Mouse (Mus musculus) embryo, embryonic 9.5 days (tissue): Measurements from ENCODE around the gene Samm50.
"Not testable (repeated sequence)": the region's sequence is repeated elsewhere in the genome, so short reads cannot be mapped to it uniquely, and the experiment has no call there.

Experiments used
- DNase-seq: peaks from one replicate; pipeline ENCODE4 v3.0.0-alpha.2; 2017; ENCODE audit errors: extremely low spot score

The Samm50 gene

DNA sequence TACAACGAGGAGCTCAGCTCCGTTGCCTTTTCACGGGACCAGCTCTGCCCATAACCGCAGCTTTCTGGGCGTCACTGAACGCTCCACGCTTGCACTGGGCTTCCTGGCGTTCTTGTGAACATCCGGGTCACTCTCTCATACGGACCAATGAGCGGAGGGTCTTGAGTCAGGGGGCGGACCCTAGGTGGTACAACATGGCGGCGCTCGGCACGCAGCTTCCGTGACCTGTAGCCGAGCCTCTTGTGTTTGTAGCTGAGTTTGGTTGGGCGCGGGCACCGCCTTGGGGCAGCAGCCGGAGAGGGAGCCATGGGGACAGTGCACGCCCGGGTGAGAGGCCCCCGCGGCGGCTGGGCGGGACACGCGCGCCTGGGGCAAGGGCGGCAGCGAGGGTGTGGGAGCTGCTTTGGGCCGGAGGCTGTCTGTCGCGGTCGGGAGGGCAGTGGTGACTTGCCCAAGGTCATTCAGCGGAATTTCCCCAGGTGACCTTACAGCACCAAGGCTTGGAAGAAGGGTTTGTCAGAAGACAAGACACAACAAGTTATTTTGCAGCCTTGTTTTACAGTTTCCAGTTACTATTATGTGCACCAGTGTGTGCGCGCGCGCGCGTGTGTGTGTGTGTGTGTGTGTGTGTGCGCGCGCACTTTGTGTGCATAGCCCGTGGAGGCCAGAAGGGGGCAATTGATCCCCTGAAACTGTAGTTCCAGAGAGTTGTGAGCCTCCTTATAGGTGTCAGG, at the start of gene Samm50:
Gene Samm50, plus strand, starts transcription at position 184 of the 734 bp plus-strand sequence.
- peak; percentile 93 for DNase-seq

DNA sequence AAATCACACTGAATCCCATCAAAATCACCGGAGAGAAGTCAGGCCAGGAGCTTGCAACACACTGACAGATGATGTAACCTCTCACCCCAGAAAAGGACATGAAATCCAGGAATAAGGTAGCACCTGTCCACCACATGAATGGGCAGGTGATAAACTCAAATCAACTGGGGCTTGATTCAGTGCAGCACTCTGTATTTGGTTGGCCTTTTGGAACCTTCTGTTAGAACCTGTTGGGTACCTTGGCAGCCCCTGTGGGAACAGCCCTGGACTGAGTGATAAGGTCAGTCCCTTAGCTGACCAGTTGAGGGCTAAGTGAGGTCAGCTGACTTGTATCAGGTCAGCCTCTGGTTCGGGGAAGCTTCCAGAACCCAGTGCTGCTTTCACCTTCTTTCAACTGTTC, 35.9 kb upstream of the Samm50 start:
- no peak for DNase-seq

DNA sequence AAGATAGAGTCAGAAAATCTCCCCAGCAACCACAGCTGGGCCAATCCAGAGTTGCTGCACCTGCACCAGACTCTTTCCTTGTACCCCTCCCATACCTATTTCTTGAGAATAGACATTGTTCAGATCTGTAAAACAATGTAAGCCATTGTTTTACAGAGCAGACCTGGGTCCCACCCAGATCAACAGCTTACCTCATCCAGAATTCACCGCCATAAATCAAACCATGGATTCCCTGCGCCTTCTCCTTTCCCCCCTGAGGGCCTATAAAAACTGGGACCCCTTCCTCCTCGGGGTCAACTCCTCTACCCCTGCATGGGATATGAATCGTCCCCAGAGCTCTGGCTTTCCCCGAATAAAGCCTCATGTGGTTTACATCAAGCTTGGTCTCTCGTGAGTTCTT, 34.5 kb upstream of the Samm50 start:
- not testable (repeated sequence) for DNase-seq

DNA sequence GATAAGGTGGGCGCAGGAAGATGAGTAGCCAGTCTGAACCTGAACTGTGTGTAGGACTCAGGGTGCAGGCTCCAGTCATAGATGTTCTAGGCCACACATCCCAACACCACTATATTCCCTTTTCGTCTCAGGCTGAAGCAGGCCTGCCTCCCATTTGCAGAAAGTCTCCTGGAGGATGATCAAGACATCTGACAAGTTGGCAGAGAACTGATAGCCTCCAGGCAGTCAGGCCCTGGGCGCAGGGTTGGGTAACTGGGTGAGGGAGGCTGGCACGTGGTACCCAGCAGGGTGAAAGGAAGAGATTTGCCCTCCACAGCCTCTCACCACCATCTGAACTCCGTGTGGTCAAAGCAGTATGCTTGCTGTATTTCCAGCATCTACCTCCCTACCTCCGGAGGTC, 30.2 kb upstream of the Samm50 start:
- no peak for DNase-seq

DNA sequence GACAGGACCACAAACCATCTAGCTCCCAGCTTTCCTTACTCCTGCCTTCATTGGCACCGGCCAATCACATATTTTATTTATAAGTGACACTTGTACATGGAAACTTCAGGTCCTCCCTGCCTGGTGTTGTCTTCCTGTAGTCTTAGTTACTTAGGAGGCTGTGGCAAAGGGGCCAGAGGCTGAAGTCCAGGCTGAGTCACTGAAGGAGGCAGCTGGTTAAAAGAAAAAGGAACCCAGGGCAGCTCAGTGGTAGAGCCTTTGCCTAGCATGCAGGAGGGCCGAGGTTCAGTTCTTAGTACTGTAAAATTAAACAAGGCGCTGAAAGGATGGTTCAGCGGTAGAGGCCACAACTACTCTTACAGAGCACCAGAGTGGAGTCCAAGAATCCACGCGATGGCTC, 25.2 kb upstream of the Samm50 start:
- no peak for DNase-seq

DNA sequence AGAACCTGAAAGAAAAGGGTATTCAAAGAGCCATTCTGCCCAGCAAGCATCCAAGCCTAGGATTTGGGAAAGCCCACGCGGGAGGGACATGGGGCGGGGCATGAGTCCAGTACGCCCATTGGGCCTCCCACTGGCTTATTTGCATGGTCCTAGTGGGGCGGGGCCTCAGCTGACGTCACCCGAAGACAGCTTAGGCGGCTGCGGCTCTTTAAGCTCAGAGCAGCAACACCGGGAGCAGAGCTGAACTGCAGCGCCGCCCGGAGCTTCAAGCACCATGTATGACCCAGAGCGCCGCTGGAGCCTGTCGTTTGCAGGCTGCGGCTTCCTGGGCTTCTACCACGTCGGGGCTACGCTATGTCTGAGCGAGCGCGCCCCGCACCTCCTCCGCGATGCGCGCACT, 24.4 kb upstream of the Samm50 start, which contains the start of gene Pnpla3:
Gene Pnpla3, plus strand, starts transcription at position 238 of the 400 bp plus-strand sequence.
- peak; percentile 94 for DNase-seq

DNA sequence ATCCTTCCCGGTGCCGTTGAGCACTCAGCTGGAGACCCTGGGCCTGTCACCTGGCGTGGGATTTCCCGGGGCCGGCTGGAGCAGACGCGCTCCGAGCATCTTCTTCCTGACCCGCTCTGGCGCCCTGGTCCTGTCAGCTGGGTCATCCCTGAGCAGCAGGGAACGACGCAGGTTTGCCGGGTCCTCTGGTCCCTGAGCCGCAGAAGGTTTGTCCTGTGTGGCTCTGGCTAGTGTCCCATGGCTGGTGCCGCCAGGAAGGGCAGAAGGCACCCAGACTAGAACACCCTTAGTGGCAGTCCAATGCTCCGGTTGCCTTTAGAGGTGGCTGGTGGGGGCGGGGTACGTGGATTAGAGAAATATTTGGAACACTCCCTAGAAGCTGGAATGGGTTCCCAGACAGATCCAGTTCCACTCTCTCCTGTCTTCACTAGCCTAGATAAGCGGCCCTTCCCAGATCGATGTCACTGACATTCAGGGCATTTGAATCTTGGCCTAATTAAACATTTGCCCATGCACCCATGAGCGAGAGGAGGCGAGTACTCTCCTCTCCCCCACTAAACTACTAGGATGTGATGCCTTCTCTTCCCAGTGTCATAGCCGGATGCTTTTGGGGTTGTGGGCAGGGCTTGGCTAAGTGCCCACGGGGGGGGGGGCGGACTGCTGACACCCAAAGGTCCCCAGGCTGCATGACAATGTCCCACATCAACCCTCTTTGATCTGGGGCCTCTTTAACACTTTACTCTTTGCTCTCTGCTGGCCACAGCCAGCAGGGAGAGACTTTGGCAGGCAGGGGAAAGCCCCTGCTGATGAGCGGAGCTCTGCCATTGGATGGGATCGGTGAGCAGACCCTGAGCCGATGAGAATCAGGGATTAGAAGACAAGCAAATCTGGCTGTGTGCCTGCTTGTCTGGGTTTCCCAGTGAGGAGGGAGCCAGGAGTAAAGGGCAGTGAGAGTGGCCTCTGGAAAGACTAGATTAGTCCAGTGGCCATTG, 23.6 kb upstream of the Samm50 start:
- no peak for DNase-seq

DNA sequence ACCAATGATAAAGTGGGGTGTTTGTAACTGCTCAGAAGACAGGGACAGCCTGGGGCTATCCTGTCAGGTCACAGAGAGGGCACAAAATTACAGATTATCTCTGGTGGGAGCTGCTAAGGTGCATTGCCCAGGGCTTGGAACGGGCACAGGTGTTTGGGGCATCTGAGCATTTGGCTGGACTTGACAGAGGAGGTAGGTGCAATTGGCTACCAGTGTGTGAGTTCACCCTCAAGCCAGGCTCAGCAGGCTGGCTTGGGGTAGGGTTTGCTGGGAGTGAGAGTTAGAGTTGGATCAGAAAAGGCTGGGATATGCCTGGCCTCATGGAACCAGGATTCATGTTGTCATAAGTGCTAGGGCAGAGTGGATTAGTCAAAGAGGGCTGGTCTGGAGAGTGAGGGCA, 22.5 kb upstream of the Samm50 start:
- no peak for DNase-seq

DNA sequence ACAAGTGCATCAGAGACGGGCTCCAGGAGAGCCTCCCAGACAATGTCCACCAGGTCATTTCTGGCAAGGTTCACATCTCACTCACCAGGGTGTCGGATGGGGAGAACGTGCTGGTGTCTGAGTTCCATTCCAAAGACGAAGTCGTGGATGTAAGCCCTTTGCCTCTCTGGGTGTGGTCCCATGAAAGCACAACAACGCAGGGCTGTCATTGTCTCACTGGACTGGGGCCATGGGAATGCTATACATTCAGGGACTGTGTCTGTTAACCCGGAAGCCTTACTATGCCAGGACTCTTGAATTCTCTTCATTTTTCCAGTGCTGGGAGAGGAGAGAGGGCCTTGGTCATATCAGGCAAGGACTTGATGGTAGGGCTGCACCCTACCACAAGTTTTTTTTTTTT, 20.9 kb upstream of the Samm50 start:
- DNase-seq, result no peak

DNA sequence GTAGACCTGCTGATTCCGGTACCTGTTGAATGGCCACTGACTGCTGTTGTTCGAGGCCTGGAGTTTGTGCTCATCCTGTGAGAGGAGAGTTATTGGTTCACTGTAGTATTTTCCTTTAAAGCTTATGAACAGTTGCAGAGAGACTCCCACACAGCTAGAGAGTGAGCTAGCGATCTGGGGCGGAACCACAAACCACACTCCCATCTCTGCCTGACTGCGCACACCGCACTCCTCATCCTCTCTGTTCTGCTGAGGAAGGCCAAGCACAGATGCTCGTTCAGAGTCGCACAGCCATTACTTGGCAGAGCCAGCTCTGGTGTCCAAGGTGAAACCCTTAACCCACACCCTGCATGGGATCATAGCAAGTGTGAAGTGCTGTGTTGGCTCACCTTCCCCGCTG, 13.3 kb upstream of the Samm50 start:
- DNase-seq, result no peak

DNA sequence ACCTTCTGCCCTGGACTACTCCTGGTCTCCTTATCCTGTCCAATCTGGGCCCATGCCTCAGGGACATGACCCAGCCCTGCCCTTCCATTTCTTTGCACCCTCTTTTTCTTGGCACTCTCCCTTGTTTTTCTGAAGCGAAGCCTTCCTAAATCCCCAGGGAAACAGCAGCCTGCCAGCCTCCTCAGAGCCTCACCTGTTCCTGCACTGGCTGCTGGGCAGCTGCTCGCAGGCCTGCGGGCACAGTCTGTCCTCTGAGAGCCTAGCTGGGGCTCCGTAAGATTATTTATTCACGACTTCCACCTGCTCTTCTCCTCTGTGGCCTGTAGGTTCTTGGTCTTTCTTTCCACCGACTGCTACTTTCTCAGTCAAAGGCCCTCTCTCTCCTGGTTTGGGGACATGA, 10.0 kb upstream of the Samm50 start:
- no peak for DNase-seq

DNA sequence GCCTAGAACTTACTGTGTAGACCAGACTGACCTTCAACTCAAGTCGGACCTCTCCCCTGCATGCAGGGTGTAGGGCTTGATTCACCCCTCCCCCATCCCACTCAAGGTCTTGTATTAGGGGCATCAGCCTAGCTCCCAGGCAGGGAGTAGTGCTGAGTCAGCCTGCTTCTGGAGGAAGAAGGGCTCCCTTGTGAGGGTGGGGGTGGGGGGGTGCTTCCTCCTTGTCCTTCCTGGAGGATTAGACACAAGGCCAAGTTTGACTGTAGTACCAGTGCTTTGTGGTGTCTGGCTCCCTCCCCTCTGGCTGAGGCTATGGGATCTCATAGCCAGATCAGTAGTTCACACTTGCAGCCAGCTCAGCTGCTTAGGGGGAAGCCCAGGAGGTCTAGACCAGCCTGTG, 8.1 kb upstream of the Samm50 start:
- DNase-seq, result no peak

DNA sequence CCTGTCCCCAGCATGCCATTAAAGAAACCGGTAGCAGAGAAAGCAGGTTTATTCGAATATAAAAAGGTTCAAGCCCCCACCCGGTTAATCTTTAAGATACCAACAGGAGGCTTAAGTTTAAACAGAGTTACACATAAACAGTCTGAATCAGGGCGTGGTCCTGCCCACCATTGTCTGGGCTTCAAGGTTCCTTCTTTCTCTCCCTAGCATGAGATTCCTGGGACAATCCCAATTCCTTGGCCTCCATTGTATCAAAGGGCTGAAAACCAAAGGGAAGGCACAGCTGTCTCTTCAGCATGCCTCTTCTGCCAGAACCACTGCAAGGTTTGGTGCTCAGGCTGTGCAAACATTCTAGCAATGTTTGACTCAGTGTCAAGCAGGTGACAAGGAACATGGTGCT, 5.8 kb upstream of the Samm50 start:
- DNase-seq, result no peak

DNA sequence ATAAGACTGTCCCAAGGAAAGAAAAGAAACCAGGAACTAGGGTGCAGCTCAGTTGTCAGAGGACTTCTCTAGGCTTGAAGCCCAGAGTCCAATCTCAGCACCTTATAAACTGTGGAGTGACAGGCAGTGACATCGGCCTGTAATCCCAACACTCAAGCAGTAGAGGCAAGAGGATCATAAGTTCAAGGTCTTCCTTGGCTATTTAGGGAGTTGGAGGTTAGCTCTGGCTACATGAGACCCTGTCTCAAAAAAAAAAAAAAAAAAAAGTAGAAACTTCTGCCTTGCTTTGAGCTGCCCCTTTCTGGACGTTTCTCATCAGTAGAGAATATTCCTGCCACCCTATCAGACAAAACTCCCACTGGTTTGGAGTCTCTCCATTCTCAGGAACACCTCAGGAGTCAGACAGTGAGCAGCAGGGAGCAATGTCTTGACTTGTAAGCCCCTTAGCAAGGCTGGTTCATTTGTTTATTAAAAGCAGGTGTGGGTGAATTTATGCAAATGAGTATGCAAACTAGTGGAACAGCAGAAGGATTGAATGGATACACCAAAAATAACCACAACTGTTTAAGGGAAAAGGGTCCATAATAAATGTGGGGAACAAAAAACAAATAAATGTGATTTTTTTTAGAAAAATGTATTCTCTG, 3.0 kb upstream of the Samm50 start:
- no peak for DNase-seq

DNA sequence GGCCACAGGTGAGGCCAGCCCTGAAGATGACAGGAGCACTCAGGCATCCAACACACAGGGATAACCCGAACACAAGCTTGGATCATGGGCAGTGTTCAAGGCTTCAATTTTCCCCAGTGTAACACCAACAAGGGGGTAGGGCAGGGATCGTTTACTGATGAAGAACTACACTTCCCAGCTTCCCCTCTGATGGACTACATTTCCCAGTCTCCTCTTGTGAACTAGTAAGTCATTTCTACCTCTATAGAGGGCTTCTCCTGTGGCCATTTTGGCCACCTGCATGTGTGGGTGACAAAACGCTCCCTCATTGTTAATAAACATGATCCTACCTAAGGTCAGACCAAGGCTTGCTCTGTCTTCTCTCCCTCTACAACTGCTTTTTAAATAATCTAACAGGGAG, 2.2 kb upstream of the Samm50 start:
- DNase-seq, result no peak

DNA sequence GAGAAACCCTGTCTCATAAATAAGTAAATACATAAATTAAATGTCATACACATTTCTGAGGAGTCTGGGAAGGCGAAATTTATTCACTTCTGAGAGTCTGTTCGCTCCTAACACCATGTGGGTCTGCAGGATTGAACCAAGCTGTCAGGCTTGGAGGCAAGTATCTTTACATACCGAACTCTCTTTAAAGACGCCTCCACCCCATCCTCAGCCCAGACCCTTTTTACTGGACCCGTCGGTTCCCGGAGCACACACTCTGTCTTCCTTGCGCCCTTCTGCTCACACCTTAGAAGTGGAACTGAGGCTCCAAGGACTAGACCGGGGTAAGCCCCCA, 350 bp upstream of the Samm50 start:
- no peak for DNase-seq

DNA sequence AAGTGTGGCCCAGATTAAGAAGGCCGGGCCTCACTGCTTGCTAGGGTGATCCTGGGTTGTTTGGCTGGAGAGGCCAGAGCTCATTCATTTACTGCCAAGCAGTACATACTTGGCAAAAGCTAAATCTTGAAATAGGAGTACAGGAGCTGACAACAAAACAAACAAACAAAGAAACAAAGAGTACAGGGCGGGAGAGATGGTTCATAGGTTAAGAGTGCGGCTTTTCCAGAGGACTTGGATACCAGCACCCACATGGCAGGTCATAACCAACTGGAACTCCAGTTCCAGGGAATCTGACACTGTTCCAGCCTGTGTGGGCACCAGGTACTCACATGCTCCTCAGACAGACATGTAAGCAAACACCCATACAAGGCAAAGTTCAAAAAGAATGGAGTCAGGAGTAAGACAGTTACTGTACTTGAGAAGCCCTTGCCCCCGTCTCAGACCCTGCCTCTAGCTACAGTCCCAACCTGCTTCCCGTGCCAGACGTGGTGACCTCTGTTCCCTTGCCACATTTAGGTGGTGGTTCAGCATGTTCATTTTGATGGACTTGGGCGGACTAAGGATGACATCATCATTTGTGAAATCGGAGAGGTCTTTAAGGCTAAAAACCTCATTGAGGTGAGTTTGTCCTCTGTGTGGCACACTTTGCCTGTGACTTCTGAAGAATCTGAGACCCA, 4.6 kb downstream of the Samm50 start:
- DNase-seq, result no peak

DNA sequence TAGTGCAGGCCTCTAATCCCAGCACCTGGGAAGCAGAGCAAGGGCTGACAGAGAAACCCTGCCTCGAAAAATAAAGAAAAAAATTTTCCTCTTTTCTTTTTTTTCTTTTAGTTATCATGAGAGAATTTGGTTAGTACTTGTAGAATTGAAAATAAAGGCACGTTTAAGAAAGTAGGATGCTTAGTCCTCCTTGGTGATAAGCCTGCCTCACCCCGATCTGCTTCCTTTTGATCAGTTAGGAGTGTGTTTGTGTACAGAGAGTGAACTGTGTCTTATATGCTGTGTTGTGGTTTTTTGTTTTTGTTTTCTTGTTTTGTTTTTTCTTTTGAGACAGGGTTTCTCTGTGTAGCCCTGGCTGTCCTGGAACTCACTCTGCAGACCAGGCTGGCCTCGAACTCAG, 15.3 kb downstream of the Samm50 start:
- no peak for DNase-seq

DNA sequence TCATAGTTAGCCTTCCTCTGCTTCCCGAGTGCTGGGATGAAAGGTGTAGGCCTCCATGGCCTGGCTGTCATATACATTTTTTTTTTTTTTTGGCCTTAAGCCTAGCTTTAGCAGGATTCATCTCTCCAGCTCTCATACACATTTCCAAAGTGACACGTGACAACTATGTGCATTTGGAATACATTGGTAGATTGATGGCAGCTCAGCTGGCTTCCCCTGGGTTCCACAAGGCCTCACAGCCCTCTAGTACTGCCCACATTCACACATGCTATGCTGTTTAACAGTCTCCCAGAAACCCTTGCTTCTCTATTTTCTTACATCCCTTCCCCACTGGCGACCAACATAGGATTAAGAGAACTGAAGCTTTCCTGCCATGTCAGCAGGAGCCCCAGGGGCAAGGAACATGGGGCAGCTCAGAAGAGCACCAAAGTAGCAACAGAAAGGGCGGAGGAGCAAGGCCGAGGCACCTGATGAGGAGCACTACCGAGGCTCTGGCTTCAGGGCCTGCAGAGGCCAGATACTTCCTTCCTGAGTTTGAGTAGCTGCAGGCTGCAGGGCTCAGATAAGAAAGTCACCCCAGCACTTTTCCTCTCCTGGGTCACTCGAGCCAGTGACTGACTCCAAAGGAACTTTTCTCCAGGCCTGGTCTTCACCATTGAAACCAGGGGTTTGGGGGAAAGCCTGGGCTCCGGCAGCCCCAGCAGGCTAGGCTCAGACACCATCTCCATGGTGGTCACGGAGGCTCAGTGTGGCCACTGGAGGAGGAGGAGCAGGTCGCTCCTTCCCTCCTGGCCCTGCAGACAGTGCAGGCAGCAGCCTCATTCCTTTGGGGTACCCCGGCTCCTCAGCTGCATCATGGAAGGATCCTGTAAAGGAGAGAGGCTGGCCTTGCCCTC, 17.7 kb downstream of the Samm50 start:
- DNase-seq, result no peak

DNA sequence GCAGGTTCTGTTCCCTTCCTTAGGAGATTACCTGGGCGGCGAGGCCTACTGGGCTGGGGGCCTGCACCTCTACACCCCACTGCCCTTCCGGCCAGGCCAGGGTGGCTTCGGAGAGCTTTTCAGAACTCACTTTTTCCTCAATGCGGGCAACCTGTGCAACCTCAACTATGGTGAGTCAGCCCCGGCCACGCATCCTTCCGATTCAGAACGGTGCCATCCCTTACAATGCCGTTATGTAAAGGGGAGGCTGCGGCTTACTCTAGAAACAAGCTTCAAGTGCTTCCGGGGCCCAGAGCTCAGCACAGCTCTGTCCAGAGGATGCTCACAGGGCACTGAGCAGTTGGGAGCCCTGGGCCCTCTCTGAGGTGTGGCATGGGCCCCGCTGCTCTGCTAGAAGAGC, 18.4 kb downstream of the Samm50 start:
- DNase-seq, result no peak

DNA sequence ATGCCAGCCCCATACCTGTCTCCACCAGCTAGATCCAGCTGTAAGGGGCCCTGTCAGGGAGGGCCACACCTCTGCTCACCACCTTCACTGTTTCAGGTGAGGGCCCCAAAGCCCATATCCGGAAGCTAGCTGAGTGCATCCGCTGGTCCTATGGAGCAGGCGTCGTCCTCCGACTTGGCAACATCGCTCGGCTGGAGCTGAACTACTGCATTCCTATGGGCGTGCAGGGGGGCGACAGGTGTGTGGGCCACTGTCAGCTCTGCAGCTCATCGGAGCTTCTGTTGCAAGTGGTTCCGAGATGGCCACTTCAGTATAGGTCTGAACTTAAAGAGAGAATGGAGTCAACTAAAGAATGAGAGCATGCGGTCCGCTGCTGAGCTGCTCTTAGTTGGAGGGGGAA, 18.9 kb downstream of the Samm50 start:
- DNase-seq, result no peak
